Mouse (Mus musculus): Measurements from ENCODE around the gene Map3k4. TPM values are rescaled to one million over a fixed set of nuclear protein-coding genes. Genes with fewer than 3 reads are reported as not detected.

The Map3k4 gene
- polyA plus RNA-seq, 1 experiment = 25.4 TPM

- no peak overlapping the region for H3K27ac ChIP-seq (ENCODE audit: insufficient read depth, low read length)
- TF ChIP-seq CTCF (IDR thresholded peaks at IDR 0.05; ENCODE audit: extremely low read depth, insufficient read depth, low read length) (no peak), POLR2A (IDR thresholded peaks at IDR 0.05; ENCODE audit: extremely low read depth, insufficient read depth, low read length) (no peak)
- no peak overlapping the region for H3K4me3 ChIP-seq (ENCODE audit: insufficient read depth, low read length)
- peaks cover 13% of the 10 kb centered on the region for H3K4me1 ChIP-seq (ENCODE audit: control insufficient read depth, insufficient read depth, low read length)
Measured at GRCm38 (mm10) chr17:12276496-12277200, 41.9 kb downstream of the Map3k4 start.

DNA sequence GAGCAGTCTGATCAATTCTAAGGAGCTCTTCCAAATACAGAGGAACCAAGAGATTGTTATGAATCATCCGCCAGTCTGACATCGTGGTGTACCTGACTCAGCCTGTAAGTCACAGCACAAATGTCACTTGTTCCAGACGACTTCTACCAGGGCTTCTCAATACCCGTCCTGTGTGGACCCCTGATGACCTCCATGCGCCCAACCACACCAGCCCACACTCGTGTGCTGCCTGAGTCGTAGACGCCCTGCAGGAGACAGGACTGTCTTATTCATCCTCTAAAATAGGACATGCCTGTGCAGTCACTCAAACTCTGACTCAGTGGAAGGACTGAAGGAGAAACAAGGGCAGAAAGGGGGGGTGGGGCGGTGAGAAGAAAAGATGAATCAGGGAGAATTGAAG is 42.8 kb downstream of the Map3k4 start:
- Histone ChIP-seq H3K4me1 (ENCODE audit: control insufficient read depth, insufficient read depth, low read length) (peaks cover 12% of the 10 kb centered on the region), H3K27ac (ENCODE audit: insufficient read depth, low read length) (no peak overlapping the region), H3K4me3 (ENCODE audit: insufficient read depth, low read length) (no peak overlapping the region)
- TF ChIP-seq POLR2A (IDR thresholded peaks at IDR 0.05; ENCODE audit: extremely low read depth, insufficient read depth, low read length) (no peak), CTCF (IDR thresholded peaks at IDR 0.05; ENCODE audit: extremely low read depth, insufficient read depth, low read length) (no peak)

DNA sequence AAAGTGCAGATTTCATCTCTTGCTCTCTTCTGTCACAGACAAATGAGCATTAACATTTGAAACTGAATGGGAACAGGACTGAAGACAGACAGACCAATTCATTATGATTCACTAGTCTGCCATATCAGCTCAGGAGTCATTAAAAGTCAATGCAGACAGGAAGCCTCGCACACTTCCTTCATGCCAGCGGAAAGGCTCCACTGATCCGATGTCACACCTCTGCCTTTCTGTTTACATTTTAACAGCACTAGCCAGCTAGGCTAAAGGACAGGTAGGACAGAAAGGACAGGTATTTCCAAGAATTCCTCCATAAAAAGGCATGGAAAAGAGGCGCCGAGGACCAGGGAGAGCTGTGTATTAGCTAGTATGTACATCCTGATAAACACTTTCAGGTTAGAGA is 45.6 kb downstream of the Map3k4 start:
- no peak for TF ChIP-seq POLR2A (IDR thresholded peaks at IDR 0.05; ENCODE audit: extremely low read depth, insufficient read depth, low read length)
- TF ChIP-seq CTCF (IDR thresholded peaks at IDR 0.05; ENCODE audit: extremely low read depth, insufficient read depth, low read length) = no peak
- Histone ChIP-seq H3K27ac (ENCODE audit: insufficient read depth, low read length) (no peak overlapping the region), H3K4me3 (ENCODE audit: insufficient read depth, low read length) (no peak overlapping the region), H3K4me1 (ENCODE audit: control insufficient read depth, insufficient read depth, low read length) (peaks cover 8% of the 10 kb centered on the region)

- Histone ChIP-seq H3K27ac (ENCODE audit: insufficient read depth, low read length) (no peak overlapping the region), H3K4me3 (ENCODE audit: insufficient read depth, low read length) (no peak overlapping the region), H3K4me1 (ENCODE audit: control insufficient read depth, insufficient read depth, low read length) (peaks cover 5% of the 10 kb centered on the region; the same call in 1 of the 2 replicates)
- TF ChIP-seq CTCF (IDR thresholded peaks at IDR 0.05; ENCODE audit: extremely low read depth, insufficient read depth, low read length) = no peak
- no peak for TF ChIP-seq POLR2A (IDR thresholded peaks at IDR 0.05; ENCODE audit: extremely low read depth, insufficient read depth, low read length)
Measured at GRCm38 (mm10) chr17:12271805-12272204, 46.8 kb downstream of the Map3k4 start.

- TF ChIP-seq POLR2A (IDR thresholded peaks at IDR 0.05; ENCODE audit: extremely low read depth, insufficient read depth, low read length) = no peak
- Histone ChIP-seq H3K27ac (ENCODE audit: insufficient read depth, low read length) (no peak overlapping the region), H3K4me1 (ENCODE audit: control insufficient read depth, insufficient read depth, low read length) (peaks cover 4% of the 10 kb centered on the region), H3K4me3 (ENCODE audit: insufficient read depth, low read length) (no peak overlapping the region)
Measured at GRCm38 (mm10) chr17:12268538-12268937, 50.1 kb downstream of the Map3k4 start.

- Histone ChIP-seq H3K27ac (ENCODE audit: insufficient read depth, low read length) (no peak overlapping the region), H3K4me3 (ENCODE audit: insufficient read depth, low read length) (no peak overlapping the region), H3K4me1 (ENCODE audit: control insufficient read depth, insufficient read depth, low read length) (peaks cover 4% of the 10 kb centered on the region)
- TF ChIP-seq POLR2A (IDR thresholded peaks at IDR 0.05; ENCODE audit: extremely low read depth, insufficient read depth, low read length) = no peak
- TF ChIP-seq CTCF (IDR thresholded peaks at IDR 0.05; ENCODE audit: extremely low read depth, insufficient read depth, low read length) = no peak
Measured at GRCm38 (mm10) chr17:12268091-12268490, 50.5 kb downstream of the Map3k4 start.

- TF ChIP-seq POLR2A (IDR thresholded peaks at IDR 0.05; ENCODE audit: extremely low read depth, insufficient read depth, low read length) (no peak), CTCF (IDR thresholded peaks at IDR 0.05; ENCODE audit: extremely low read depth, insufficient read depth, low read length) (peak; percentile 43)
- Histone ChIP-seq H3K4me1 (ENCODE audit: control insufficient read depth, insufficient read depth, low read length) (peaks cover 4% of the 10 kb centered on the region), H3K4me3 (ENCODE audit: insufficient read depth, low read length) (no peak overlapping the region), H3K27ac (ENCODE audit: insufficient read depth, low read length) (no peak overlapping the region)
Measured at GRCm38 (mm10) chr17:12265969-12266925, 52.3 kb downstream of the Map3k4 start.

DNA sequence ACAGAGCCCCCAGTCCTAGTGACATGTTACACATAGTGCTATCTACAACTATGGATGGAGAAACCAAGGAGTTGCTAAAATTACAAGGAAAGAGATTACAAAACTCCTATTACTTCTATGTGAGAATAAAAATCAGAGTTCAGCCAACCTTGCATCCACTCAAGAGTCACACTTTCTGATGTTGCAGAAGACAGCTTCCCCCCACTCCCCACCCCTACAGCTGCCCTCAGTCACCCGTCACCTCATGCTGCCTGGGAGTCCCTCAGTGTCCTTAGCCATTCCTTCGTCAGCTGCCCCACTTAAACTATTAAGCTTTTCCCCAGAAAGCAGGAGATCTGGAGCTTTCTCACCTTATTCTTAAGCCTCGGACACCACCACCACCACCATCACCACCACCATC is 54.3 kb downstream of the Map3k4 start:
- peaks cover 4% of the 10 kb centered on the region for H3K4me1 ChIP-seq (ENCODE audit: control insufficient read depth, insufficient read depth, low read length)
- TF ChIP-seq CTCF (IDR thresholded peaks at IDR 0.05; ENCODE audit: extremely low read depth, insufficient read depth, low read length) (no peak), POLR2A (IDR thresholded peaks at IDR 0.05; ENCODE audit: extremely low read depth, insufficient read depth, low read length) (no peak)
- H3K4me3 ChIP-seq (ENCODE audit: insufficient read depth, low read length) = no peak overlapping the region
- no peak overlapping the region for H3K27ac ChIP-seq (ENCODE audit: insufficient read depth, low read length)

- TF ChIP-seq CTCF (IDR thresholded peaks at IDR 0.05; ENCODE audit: extremely low read depth, insufficient read depth, low read length) = no peak
- TF ChIP-seq POLR2A (IDR thresholded peaks at IDR 0.05; ENCODE audit: extremely low read depth, insufficient read depth, low read length) = no peak
- Histone ChIP-seq H3K27ac (ENCODE audit: insufficient read depth, low read length) (no peak overlapping the region), H3K4me1 (ENCODE audit: control insufficient read depth, insufficient read depth, low read length) (peaks cover 4% of the 10 kb centered on the region), H3K4me3 (ENCODE audit: insufficient read depth, low read length) (no peak overlapping the region)
Measured at GRCm38 (mm10) chr17:12263787-12264186, 54.8 kb downstream of the Map3k4 start.
